Mouse (Mus musculus): Measurements from ENCODE around the gene Prkn.

GRCm38 (mm10) chr17:11211591-11211990 is 371.4 kb downstream of the Prkn start:
- TF ChIP-seq FLI1 (IDR thresholded peaks at IDR 0.05; ENCODE audit: low read length) (no peak), GATA1 (IDR thresholded peaks at IDR 0.05; ENCODE audit: borderline replicate concordance, low read length) (no peak)
